Mouse (Mus musculus): ENCODE results near the gene Irx2. TPM values are rescaled to one million over a fixed set of nuclear protein-coding genes. Genes with fewer than 3 reads are reported as not detected.
A peak's percentile ranks its signal among the peaks of the same experiment; 100 is the strongest.

The Irx2 gene
- polyA plus RNA-seq, 1 experiment from 2014 or later = not detected

- Histone ChIP-seq H3K27ac (ENCODE audit: low read depth) (no peak overlapping the region), H3K4me1 (ENCODE audit: insufficient read depth) (peaks cover 3% of the 10 kb centered on the region; the same call in 1 of the 2 replicates), H3K4me3 (ENCODE audit: low read depth, low read length) (no peak overlapping the region), H3K4me2 (ENCODE audit: low read depth, low read length) (no peak overlapping the region), H3K36me3 (replicated peaks; ENCODE audit: insufficient read depth, low read length) (no peaks in the 10 kb centered on the region), H3K27me3 (ENCODE audit: insufficient read depth, low read length) (peaks cover 89% of the 10 kb centered on the region), H3K9me3 (ENCODE audit: low read length) (no peaks in the 10 kb centered on the region), H3K9ac (replicated peaks) (no peak overlapping the region)
- WGBS (ENCODE audit: insufficient replicate concordance) = 18% methylated on average over 2 of the region's 2 CpGs
- no peak for ATAC-seq
- no peak for DNase-seq
- TF ChIP-seq EP300 (IDR thresholded peaks at IDR 0.05; ENCODE audit: low read depth) (no peak), CTCF (IDR thresholded peaks at IDR 0.05; ENCODE audit: low read depth) (no peak)
These were observed 4.5 kb downstream of the Irx2 start for GRCm38 (mm10) chr13:72633097-72633496.

- no peaks in the 10 kb centered on the region for H3K9me3 ChIP-seq (ENCODE audit: low read length)
- no peaks in the 10 kb centered on the region for H3K36me3 ChIP-seq (replicated peaks; ENCODE audit: insufficient read depth, low read length)
- no peak overlapping the region for H3K9ac ChIP-seq (replicated peaks)
- 11% methylated on average over 7 of the region's 7 CpGs for WGBS (ENCODE audit: insufficient replicate concordance)
- H3K4me3 ChIP-seq (ENCODE audit: low read depth, low read length) = no peak overlapping the region
- H3K4me2 ChIP-seq (ENCODE audit: low read depth, low read length) = no peak overlapping the region
- peaks cover 90% of the 10 kb centered on the region for H3K27me3 ChIP-seq (ENCODE audit: insufficient read depth, low read length)
- DNase-seq (no peak), ATAC-seq (no peak)
- H3K4me1 ChIP-seq (ENCODE audit: insufficient read depth) = peaks cover 6% of the 10 kb centered on the region; the same call in 1 of the 2 replicates
- TF ChIP-seq EP300 (IDR thresholded peaks at IDR 0.05; ENCODE audit: low read depth) (no peak), CTCF (IDR thresholded peaks at IDR 0.05; ENCODE audit: low read depth) (no peak)
- H3K27ac ChIP-seq (ENCODE audit: low read depth) = no peak overlapping the region
These were observed 6.2 kb downstream of the Irx2 start for GRCm38 (mm10) chr13:72634752-72635315.

GRCm38 (mm10) chr13:72636331-72636851 lies 7.8 kb downstream of the Irx2 start:
- H3K27me3 ChIP-seq (ENCODE audit: insufficient read depth, low read length) = peaks cover 90% of the 10 kb centered on the region
- no peaks in the 10 kb centered on the region for H3K36me3 ChIP-seq (replicated peaks; ENCODE audit: insufficient read depth, low read length)
- H3K9ac ChIP-seq (replicated peaks) = no peak overlapping the region
- H3K4me2 ChIP-seq (ENCODE audit: low read depth, low read length) = no peak overlapping the region
- WGBS (ENCODE audit: insufficient replicate concordance) = 4% methylated on average over 20 of the region's 20 CpGs
- no peak for TF ChIP-seq CTCF (IDR thresholded peaks at IDR 0.05; ENCODE audit: low read depth)
- no peaks in the 10 kb centered on the region for H3K9me3 ChIP-seq (ENCODE audit: low read length)
- ATAC-seq (no peak), DNase-seq (no peak)
- no peak overlapping the region for H3K4me3 ChIP-seq (ENCODE audit: low read depth, low read length)
- H3K27ac ChIP-seq (ENCODE audit: low read depth) = no peak overlapping the region
- H3K4me1 ChIP-seq (ENCODE audit: insufficient read depth) = peaks cover 6% of the 10 kb centered on the region; the same call in 1 of the 2 replicates

- Histone ChIP-seq H3K4me3 (ENCODE audit: low read depth, low read length) (no peak overlapping the region), H3K36me3 (replicated peaks; ENCODE audit: insufficient read depth, low read length) (no peaks in the 10 kb centered on the region), H3K27ac (ENCODE audit: low read depth) (no peak overlapping the region), H3K4me2 (ENCODE audit: low read depth, low read length) (no peak overlapping the region), H3K9ac (replicated peaks) (no peak overlapping the region), H3K9me3 (ENCODE audit: low read length) (no peaks in the 10 kb centered on the region), H3K4me1 (ENCODE audit: insufficient read depth) (peaks cover 6% of the 10 kb centered on the region; the same call in 1 of the 2 replicates), H3K27me3 (ENCODE audit: insufficient read depth, low read length) (peaks cover 84% of the 10 kb centered on the region)
- no peak for DNase-seq
- ATAC-seq = no peak
- 7% methylated on average over 3 of the region's 3 CpGs for WGBS (ENCODE audit: insufficient replicate concordance)
- TF ChIP-seq EP300 (IDR thresholded peaks at IDR 0.05; ENCODE audit: low read depth) (no peak), CTCF (IDR thresholded peaks at IDR 0.05; ENCODE audit: low read depth) (no peak)
These were observed 8.9 kb downstream of the Irx2 start for GRCm38 (mm10) chr13:72637536-72637935.

GRCm38 (mm10) chr13:72638401-72639130 lies 9.9 kb downstream of the Irx2 start:
- ATAC-seq (no peak), DNase-seq (no peak)
- peak overlapping the region; percentile 56; the same call in 1 of the 2 replicates for H3K4me3 ChIP-seq (ENCODE audit: low read depth, low read length)
- H3K36me3 ChIP-seq (replicated peaks; ENCODE audit: insufficient read depth, low read length) = no peaks in the 10 kb centered on the region
- H3K9ac ChIP-seq (replicated peaks) = no peak overlapping the region
- TF ChIP-seq CTCF (IDR thresholded peaks at IDR 0.05; ENCODE audit: low read depth) (no peak), EP300 (IDR thresholded peaks at IDR 0.05; ENCODE audit: low read depth) (no peak)
- WGBS (ENCODE audit: insufficient replicate concordance) = 3% methylated on average over 26 of the region's 26 CpGs
- H3K4me1 ChIP-seq (ENCODE audit: insufficient read depth) = peaks cover 6% of the 10 kb centered on the region; the same call in 1 of the 2 replicates
- H3K4me2 ChIP-seq (ENCODE audit: low read depth, low read length) = peak overlapping the region; percentile 76; the same call in 1 of the 2 replicates
- peaks cover 77% of the 10 kb centered on the region for H3K27me3 ChIP-seq (ENCODE audit: insufficient read depth, low read length)
- H3K27ac ChIP-seq (ENCODE audit: low read depth) = no peak overlapping the region
- H3K9me3 ChIP-seq (ENCODE audit: low read length) = no peaks in the 10 kb centered on the region

- TF ChIP-seq EP300 (IDR thresholded peaks at IDR 0.05; ENCODE audit: low read depth) (no peak), CTCF (IDR thresholded peaks at IDR 0.05; ENCODE audit: low read depth) (no peak)
- H3K4me2 ChIP-seq (ENCODE audit: low read depth, low read length) = peak overlapping the region; percentile 76
- peaks cover 6% of the 10 kb centered on the region; the same call in 1 of the 2 replicates for H3K4me1 ChIP-seq (ENCODE audit: insufficient read depth)
- peak overlapping the region; percentile 56 for H3K4me3 ChIP-seq (ENCODE audit: low read depth, low read length)
- H3K36me3 ChIP-seq (replicated peaks; ENCODE audit: insufficient read depth, low read length) = no peaks in the 10 kb centered on the region
- no peak overlapping the region for H3K27ac ChIP-seq (ENCODE audit: low read depth)
- ATAC-seq (no peak), DNase-seq (no peak)
- under 1% methylated on average over 32 of the region's 32 CpGs for WGBS (ENCODE audit: insufficient replicate concordance)
- H3K9me3 ChIP-seq (ENCODE audit: low read length) = no peaks in the 10 kb centered on the region
- peaks cover 68% of the 10 kb centered on the region for H3K27me3 ChIP-seq (ENCODE audit: insufficient read depth, low read length)
- no peak overlapping the region; the same call in 1 of the 2 replicates for H3K9ac ChIP-seq (replicated peaks)
These were observed 11.0 kb downstream of the Irx2 start for GRCm38 (mm10) chr13:72639441-72640130.
